Mouse (Mus musculus) liver, adult 2 months (tissue): ENCODE results near the gene Rplp2. TPM values are rescaled to one million over a fixed set of nuclear protein-coding genes. Genes with fewer than 3 reads are reported as not detected.
A peak's percentile ranks its signal among the peaks of the same experiment; 100 is the strongest.

ENCODE experiments used
- DNase-seq: peaks from one replicate; pipeline ENCODE4 v3.0.0-alpha.2; 2011; ENCODE audit warnings: low read depth, low spot score; ENCODE audit errors: extremely low read depth
- H3K27ac ChIP-seq: fragments of 200-500 bp; replicated peaks from 2 replicates; pipeline ENCODE4 v1.5.1; 2012; ENCODE audit warnings: low read depth, mild to moderate bottlenecking, control low read depth, inconsistent platforms, low read length; ENCODE audit not compliant: insufficient read depth
- H3K27me3 ChIP-seq: fragments of 200-500 bp; 2 replicates; pipeline ENCODE4 v1.6.1; 2012; ENCODE audit warnings: mild to moderate bottlenecking, moderate library complexity, low read length, inconsistent platforms; ENCODE audit not compliant: control insufficient read depth, insufficient read depth
- H3K36me3 ChIP-seq: fragments of 200-500 bp; 2 replicates; pipeline ENCODE4 v1.6.1; 2012; ENCODE audit warnings: low read length, inconsistent platforms; ENCODE audit not compliant: control insufficient read depth, insufficient read depth
- H3K4me1 ChIP-seq: fragments of 200-500 bp; 2 replicates; pipeline ENCODE4 v1.6.1; 2011; ENCODE audit warnings: low read length; ENCODE audit not compliant: control insufficient read depth, insufficient read depth
- H3K4me3 ChIP-seq: fragments of 200-500 bp; 2 replicates; pipeline ENCODE4 v1.5.1; 2011; ENCODE audit warnings: low read depth, mild to moderate bottlenecking, control low read depth, low read length, moderate library complexity; ENCODE audit not compliant: insufficient read depth
- H3K79me2 ChIP-seq: fragments of 200-500 bp; 2 replicates; pipeline ENCODE4 v1.6.1; 2012; ENCODE audit warnings: inconsistent platforms, mild to moderate bottlenecking, low read length, moderate library complexity; ENCODE audit not compliant: control insufficient read depth, insufficient read depth
- H3K9ac ChIP-seq: fragments of 200-500 bp; 2 replicates; pipeline ENCODE4 v1.6.1; 2012; ENCODE audit warnings: low read depth, mild to moderate bottlenecking, control low read depth, inconsistent platforms, low read length
- CTCF ChIP-seq: fragments of 200-500 bp; IDR thresholded peaks from 2 replicates; pipeline ENCODE4 v1.5.1; 2011; ENCODE audit warnings: low read depth, low read length, control low read depth
- POLR2A ChIP-seq: fragments of 200-500 bp; IDR thresholded peaks from 2 replicates; pipeline ENCODE4 v1.6.1; 2011; ENCODE audit warnings: low read length, control low read depth; ENCODE audit not compliant: insufficient read depth; ENCODE audit errors: extremely low read depth
- WGBS: fragments of 180-500 bp; shearing (Covaris S2); methylation state at CpG from one replicate; pipeline ENCODE4 v1.1.7; 2018; 5-methylcytosine and 5-hydroxymethylcytosine counted together
- polyA plus RNA-seq: library from polyadenylated mRNA; depleted of rRNA; stranded (reverse); fragments of >200 nt; gene quantifications from 2 replicates; pipeline ENCODE4 v1.2.3, GENCODE M21; 2012
- total RNA-seq: library from RNA; depleted of rRNA; stranded (reverse); fragments of >200 nt; gene quantifications from 2 replicates; pipeline ENCODE4 v1.2.3, GENCODE M21; 2014

Gene Rplp2
- total and polyA plus RNA-seq, 2 experiments = 255 to 286 TPM

GRCm38 (mm10) chr7:141411667-141412066 lies 35.5 kb upstream of the Rplp2 start:
- Histone ChIP-seq H3K4me1 (peaks cover 15% of the 10 kb centered on the region), H3K27ac (no peak overlapping the region), H3K4me3 (no peak overlapping the region), H3K9ac (no peak overlapping the region), H3K36me3 (no peaks in the 10 kb centered on the region), H3K27me3 (no peaks in the 10 kb centered on the region), H3K79me2 (peaks cover 5% of the 10 kb centered on the region; the same call in 1 of the 2 replicates)
- 91% methylated on average over 1 of the region's 1 CpGs for WGBS
- no peak for DNase-seq
- TF ChIP-seq POLR2A (no peak), CTCF (no peak)

GRCm38 (mm10) chr7:141413331-141413730 lies 33.8 kb upstream of the Rplp2 start:
- 2% methylated on average over 16 of the region's 16 CpGs for WGBS
- Histone ChIP-seq H3K9ac (peak overlapping the region; percentile 89), H3K36me3 (no peaks in the 10 kb centered on the region), H3K4me1 (peaks cover 15% of the 10 kb centered on the region), H3K4me3 (peak overlapping the region; percentile 86), H3K27me3 (no peaks in the 10 kb centered on the region), H3K27ac (peak overlapping the region; percentile 90), H3K79me2 (peaks cover 5% of the 10 kb centered on the region; the same call in 1 of the 2 replicates)
- TF ChIP-seq CTCF (no peak), POLR2A (no peak)
- DNase-seq = no peak

- peak; percentile 37 for TF ChIP-seq CTCF
- TF ChIP-seq POLR2A = peak; percentile 93
- Histone ChIP-seq H3K9ac (peak within 1 kb of the TSS; percentile 89), H3K27me3 (no peaks in the 10 kb centered on the region), H3K4me3 (peak within 1 kb of the TSS; percentile 86), H3K4me1 (peaks cover 17% of the 10 kb centered on the region), H3K27ac (peak within 1 kb of the TSS; percentile 90), H3K36me3 (no peaks in the 10 kb centered on the region), H3K79me2 (peaks cover 5% of the 10 kb centered on the region; the same call in 1 of the 2 replicates)
- WGBS = under 1% methylated on average over 56 of the region's 56 CpGs
- peak; percentile 98 for DNase-seq
Observed at GRCm38 (mm10) chr7:141413809-141414584, 33.2 kb upstream of the Rplp2 start, which contains the start of gene Gatd1. TSS of gene Gatd1 (minus strand) at chr7:141414136.

- H3K27ac ChIP-seq = no peak overlapping the region
- WGBS = 88% methylated on average over 6 of the region's 6 CpGs
- peaks cover 10% of the 10 kb centered on the region for H3K4me1 ChIP-seq
Observed at GRCm38 (mm10) chr7:141416144-141416841, 30.9 kb upstream of the Rplp2 start.

GRCm38 (mm10) chr7:141417731-141418681 lies 29.2 kb upstream of the Rplp2 start:
- Histone ChIP-seq H3K79me2 (peaks cover 5% of the 10 kb centered on the region; the same call in 1 of the 2 replicates), H3K4me3 (no peak overlapping the region), H3K4me1 (peaks cover 10% of the 10 kb centered on the region), H3K27ac (no peak overlapping the region), H3K36me3 (no peaks in the 10 kb centered on the region), H3K27me3 (no peaks in the 10 kb centered on the region), H3K9ac (no peak overlapping the region)
- no peak for DNase-seq
- WGBS = 85% methylated on average over 8 of the region's 8 CpGs
- no peak for TF ChIP-seq POLR2A
- peak; percentile 34; the same call in 1 of the 2 replicates for TF ChIP-seq CTCF

More at GRCm38 (mm10) chr7:141416144-141416841, 30.9 kb upstream of the Rplp2 start:
- no peak overlapping the region for H3K4me3 ChIP-seq
- DNase-seq = no peak
- no peaks in the 10 kb centered on the region for H3K36me3 ChIP-seq
- H3K27me3 ChIP-seq = no peaks in the 10 kb centered on the region
- no peak for TF ChIP-seq CTCF
- TF ChIP-seq POLR2A = no peak
- peaks cover 5% of the 10 kb centered on the region; the same call in 1 of the 2 replicates for H3K79me2 ChIP-seq
- no peak overlapping the region for H3K9ac ChIP-seq
